Mouse (Mus musculus): ENCODE data around the gene Med13l.

DNA sequence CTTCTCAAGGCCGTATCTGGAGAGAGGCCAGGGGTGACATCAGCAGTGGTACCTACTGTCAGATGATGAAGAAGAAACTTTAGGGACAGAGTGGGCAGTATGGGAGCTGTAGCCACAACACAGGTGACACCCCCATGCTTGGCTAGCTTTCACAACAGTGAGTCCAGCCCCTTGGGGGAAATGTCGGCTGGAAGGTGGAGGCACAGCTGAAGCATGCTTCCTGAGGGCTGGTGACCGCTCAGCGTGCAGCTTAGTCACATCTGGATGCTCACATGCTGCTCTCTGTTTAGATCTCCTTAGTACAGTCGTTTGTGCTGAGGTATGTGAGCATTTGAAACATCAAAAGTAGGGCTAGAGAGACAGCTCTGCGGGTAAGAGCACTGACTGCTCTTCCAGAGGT, 121.5 kb downstream of the Med13l start:
- TF ChIP-seq POLR2A (IDR thresholded peaks at IDR 0.05; ENCODE audit: low read depth, low read length) (no peak), CTCF (conservative IDR thresholded peaks at IDR 0.05; ENCODE audit: insufficient read depth, insufficient read length, low read depth, low read length) (no peak)
